Mouse (Mus musculus) adrenal gland, adult (tissue): Measurements from ENCODE around the gene Mgat4b.

Experiments
- DNase-seq, 2 experiments: peaks; one replicate each; pipeline ENCODE4 v3.0.0; 2022 to 2023; ENCODE audit warnings: low spot score in 1 of 2; ENCODE audit not compliant: inconsistent age in 2 of 2

Mgat4b gene

GRCm38 (mm10) chr11:50243926-50244325 lies 33.2 kb downstream of the Mgat4b start:
- peak in 1 of 2 experiments; percentile 31 for DNase-seq

- peak in 1 of 2 experiments; percentile 35 for DNase-seq
Measured at GRCm38 (mm10) chr11:50245269-50245668, 34.6 kb downstream of the Mgat4b start.

GRCm38 (mm10) chr11:50248473-50249171 lies 37.9 kb downstream of the Mgat4b start:
- no peak for DNase-seq

- peak; percentile 66 to 75 for DNase-seq
Measured at GRCm38 (mm10) chr11:50252166-50252565, 41.5 kb downstream of the Mgat4b start.

- peak in 1 of 2 experiments; percentile 29 for DNase-seq
Measured at GRCm38 (mm10) chr11:50252684-50253265, 42.1 kb downstream of the Mgat4b start.

- DNase-seq = no peak
Measured at GRCm38 (mm10) chr11:50253393-50253792, 42.7 kb downstream of the Mgat4b start.

- no peak for DNase-seq
Measured at GRCm38 (mm10) chr11:50254010-50254580, 43.4 kb downstream of the Mgat4b start.

- DNase-seq = no peak
Measured at GRCm38 (mm10) chr11:50256615-50257014, 45.9 kb downstream of the Mgat4b start.

GRCm38 (mm10) chr11:50258310-50258709 lies 47.6 kb downstream of the Mgat4b start:
- no peak for DNase-seq

- DNase-seq = peak in 1 of 2 experiments; percentile 58
Measured at GRCm38 (mm10) chr11:50262020-50262419, 51.3 kb downstream of the Mgat4b start.

- no peak for DNase-seq
Measured at GRCm38 (mm10) chr11:50263198-50263597, 52.5 kb downstream of the Mgat4b start.

GRCm38 (mm10) chr11:50265931-50266330 lies 55.2 kb downstream of the Mgat4b start:
- peak in 1 of 2 experiments; percentile 50 for DNase-seq

- DNase-seq = no peak
Measured at GRCm38 (mm10) chr11:50266997-50267396, 56.3 kb downstream of the Mgat4b start.

GRCm38 (mm10) chr11:50269163-50269562 lies 58.5 kb downstream of the Mgat4b start:
- peak in 1 of 2 experiments; percentile 69 for DNase-seq

- no peak for DNase-seq
Measured at GRCm38 (mm10) chr11:50269885-50270284, 59.2 kb downstream of the Mgat4b start.

- peak; percentile 43 to 67 for DNase-seq
Measured at GRCm38 (mm10) chr11:50272819-50273218, 62.1 kb downstream of the Mgat4b start.

- DNase-seq = no peak
Measured at GRCm38 (mm10) chr11:50275077-50275476, 64.4 kb downstream of the Mgat4b start.

GRCm38 (mm10) chr11:50275568-50276151 lies 65.0 kb downstream of the Mgat4b start:
- DNase-seq = no peak

GRCm38 (mm10) chr11:50277025-50277424 lies 66.3 kb downstream of the Mgat4b start:
- no peak for DNase-seq

- no peak for DNase-seq
Measured at GRCm38 (mm10) chr11:50277706-50278105, 67.0 kb downstream of the Mgat4b start.

GRCm38 (mm10) chr11:50279005-50279404 lies 68.3 kb downstream of the Mgat4b start:
- DNase-seq = no peak

- DNase-seq = no peak
Measured at GRCm38 (mm10) chr11:50280053-50280452, 69.4 kb downstream of the Mgat4b start.
